Mouse (Mus musculus) midbrain, postnatal 0 days (tissue): Measurements from ENCODE around the gene Tspan11. TPM values are rescaled to one million over a fixed set of nuclear protein-coding genes. Genes with fewer than 3 reads are reported as not detected.

Experiments
- ATAC-seq: fragments of 200-750 bp; cut with Nextera tagmentation; 2 replicates; pipeline ENCODE4 v1.8.0; 2017; ENCODE audit warnings: moderate number of reproducible peaks, mild to moderate bottlenecking, moderate TSS enrichment, moderate library complexity; ENCODE audit not compliant: low FRiP score
- DNase-seq: peaks from one replicate; pipeline ENCODE4 v3.0.0-alpha.2; 2015; ENCODE audit warnings: low spot score
- H3K27ac ChIP-seq: fragments of 300-500 bp; sonication (generic); 2 replicates; pipeline ENCODE4 v1.5.1; 2014; ENCODE audit warnings: low read depth, mild to moderate bottlenecking, low read length, mixed read lengths
- H3K27me3 ChIP-seq: fragments of 300-500 bp; sonication (generic); 2 replicates; pipeline ENCODE4 v1.6.1; 2014; ENCODE audit warnings: low read length, control low read depth, mixed read lengths; ENCODE audit not compliant: insufficient read depth
- H3K36me3 ChIP-seq: fragments of 300-500 bp; sonication (generic); 2 replicates; pipeline ENCODE4 v1.6.1; 2014; ENCODE audit warnings: low read length, control low read depth, mixed read lengths; ENCODE audit not compliant: insufficient read depth
- H3K4me1 ChIP-seq: fragments of 300-500 bp; sonication (generic); 2 replicates; pipeline ENCODE4 v1.6.1; 2014; ENCODE audit warnings: mild to moderate bottlenecking, control low read depth, antibody characterized with exemption, low read length, mixed read lengths; ENCODE audit not compliant: insufficient read depth
- H3K4me2 ChIP-seq: fragments of 300-500 bp; sonication (generic); 2 replicates; pipeline ENCODE4 v1.6.1; 2014; ENCODE audit warnings: low read depth, mild to moderate bottlenecking, low read length, mixed read lengths; ENCODE audit not compliant: poor library complexity, severe bottlenecking
- H3K4me3 ChIP-seq: fragments of 300-500 bp; sonication (generic); 2 replicates; pipeline ENCODE4 v1.5.1; 2014; ENCODE audit warnings: low read depth, mild to moderate bottlenecking, low read length, moderate library complexity
- H3K9ac ChIP-seq: fragments of 300-500 bp; sonication (generic); replicated peaks from 2 replicates; pipeline ENCODE4 v1.6.1; 2014; ENCODE audit warnings: mild to moderate bottlenecking, low read length, moderate library complexity, mixed read lengths; ENCODE audit not compliant: poor library complexity, severe bottlenecking
- H3K9me3 ChIP-seq: fragments of 300-500 bp; sonication (generic); 2 replicates; pipeline ENCODE4 v1.6.1; 2016; ENCODE audit warnings: low read length, control low read depth
- CTCF ChIP-seq: IDR thresholded peaks from 2 replicates; pipeline ENCODE4 v1.5.1; 2016; ENCODE audit warnings: antibody characterized with exemption, mild to moderate bottlenecking
- WGBS: fragments of 180-500 bp; shearing (Covaris S2); extraction: QIAGEN DNeasy Blood & Tissue Kit; methylation state at CpG from one replicate; pipeline ENCODE4 v1.1.7; 2014; 5-methylcytosine and 5-hydroxymethylcytosine counted together
- polyA plus RNA-seq: library from polyadenylated mRNA; unstranded; fragments of >200 nt; fragmentation: Nextera tagmentation; extraction: Ambion mirVana; gene quantifications from 2 replicates; pipeline ENCODE4 v1.2.1, GENCODE M21; 2015
- total RNA-seq: library from RNA; depleted of rRNA; stranded (reverse); fragments of >200 nt; gene quantifications from 2 replicates; pipeline ENCODE4 v1.2.3, GENCODE M21; 2014

Gene Tspan11
- total and polyA plus RNA-seq, 2 experiments from 2014 or later, result 3.0 to 5.0 TPM

GRCm38 (mm10) chr6:127849496-127849895 is 37.9 kb upstream of the Tspan11 start:
- H3K27me3 ChIP-seq, result no peaks in the 10 kb centered on the region
- no peaks in the 10 kb centered on the region for H3K9me3 ChIP-seq
- no peak for DNase-seq
- TF ChIP-seq CTCF, result no peak
- no peak overlapping the region for H3K27ac ChIP-seq
- no peak overlapping the region for H3K4me2 ChIP-seq
- no peak overlapping the region for H3K4me3 ChIP-seq
- no peak overlapping the region for H3K9ac ChIP-seq
- WGBS, result 88% methylated on average over 6 of the region's 6 CpGs
- no peak for ATAC-seq
- no peaks in the 10 kb centered on the region; the same call in 1 of the 2 replicates for H3K4me1 ChIP-seq
- H3K36me3 ChIP-seq, result no peaks in the 10 kb centered on the region

GRCm38 (mm10) chr6:127851611-127852010 is 35.8 kb upstream of the Tspan11 start:
- ATAC-seq, result no peak
- no peak for DNase-seq
- H3K4me1 ChIP-seq, result no peaks in the 10 kb centered on the region; the same call in 1 of the 2 replicates
- TF ChIP-seq CTCF, result no peak
- no peaks in the 10 kb centered on the region for H3K9me3 ChIP-seq
- no peaks in the 10 kb centered on the region for H3K36me3 ChIP-seq
- no peaks in the 10 kb centered on the region for H3K27me3 ChIP-seq
- WGBS, result 97% methylated on average over 4 of the region's 4 CpGs
- no peak overlapping the region for H3K27ac ChIP-seq
- H3K9ac ChIP-seq, result no peak overlapping the region
- H3K4me3 ChIP-seq, result no peak overlapping the region
- no peak overlapping the region for H3K4me2 ChIP-seq

- ATAC-seq (no peak), DNase-seq (no peak)
- Histone ChIP-seq H3K9ac (no peak overlapping the region), H3K4me3 (no peak overlapping the region), H3K4me2 (no peak overlapping the region), H3K27ac (no peak overlapping the region), H3K4me1 (no peaks in the 10 kb centered on the region; the same call in 1 of the 2 replicates), H3K27me3 (no peaks in the 10 kb centered on the region), H3K9me3 (no peaks in the 10 kb centered on the region), H3K36me3 (no peaks in the 10 kb centered on the region)
- no peak for TF ChIP-seq CTCF
- WGBS, result 94% methylated on average over 7 of the region's 7 CpGs
Observed at GRCm38 (mm10) chr6:127853241-127853640, 34.1 kb upstream of the Tspan11 start.

- peak; percentile 61 for DNase-seq
- no peaks in the 10 kb centered on the region for H3K36me3 ChIP-seq
- WGBS, result 29% methylated on average over 16 of the region's 16 CpGs
- no peak overlapping the region for H3K4me2 ChIP-seq
- H3K4me3 ChIP-seq, result no peak overlapping the region
- no peak overlapping the region for H3K9ac ChIP-seq
- H3K27ac ChIP-seq, result no peak overlapping the region
- ATAC-seq, result no peak
- H3K9me3 ChIP-seq, result no peaks in the 10 kb centered on the region
- no peaks in the 10 kb centered on the region for H3K27me3 ChIP-seq
- TF ChIP-seq CTCF, result no peak
- H3K4me1 ChIP-seq, result no peaks in the 10 kb centered on the region; the same call in 1 of the 2 replicates
Observed at GRCm38 (mm10) chr6:127853771-127854687, 33.4 kb upstream of the Tspan11 start.

- DNase-seq (no peak), ATAC-seq (no peak)
- Histone ChIP-seq H3K27ac (no peak overlapping the region), H3K36me3 (no peaks in the 10 kb centered on the region), H3K9me3 (no peaks in the 10 kb centered on the region), H3K4me3 (no peak overlapping the region), H3K9ac (no peak overlapping the region), H3K4me2 (no peak overlapping the region), H3K4me1 (no peaks in the 10 kb centered on the region; the same call in 1 of the 2 replicates), H3K27me3 (no peaks in the 10 kb centered on the region)
- no peak for TF ChIP-seq CTCF
- WGBS, result 94% methylated on average over 2 of the region's 2 CpGs
Observed at GRCm38 (mm10) chr6:127854688-127855013, 32.7 kb upstream of the Tspan11 start.

GRCm38 (mm10) chr6:127855711-127856295 is 31.6 kb upstream of the Tspan11 start:
- WGBS, result 35% methylated on average over 9 of the region's 9 CpGs

More at GRCm38 (mm10) chr6:127855711-127856295, 31.6 kb upstream of the Tspan11 start:
- H3K4me1 ChIP-seq, result no peaks in the 10 kb centered on the region; the same call in 1 of the 2 replicates
- no peaks in the 10 kb centered on the region for H3K27me3 ChIP-seq
- H3K9me3 ChIP-seq, result no peaks in the 10 kb centered on the region
- no peaks in the 10 kb centered on the region for H3K36me3 ChIP-seq
- no peak overlapping the region for H3K4me3 ChIP-seq
- no peak for TF ChIP-seq CTCF
- no peak overlapping the region for H3K27ac ChIP-seq
- ATAC-seq (peak; percentile 45; the same call in 1 of the 2 replicates), DNase-seq (peak; percentile 75)
- H3K4me2 ChIP-seq, result no peak overlapping the region
- no peak overlapping the region for H3K9ac ChIP-seq
